Mouse (Mus musculus) adrenal gland, postnatal 14 days (tissue): ENCODE results near the gene Zfp628. TPM values are rescaled to one million over a fixed set of nuclear protein-coding genes. Genes with fewer than 3 reads are reported as not detected.
"Not testable (repeated sequence)": the region's sequence is repeated elsewhere in the genome, so short reads cannot be mapped to it uniquely, and the experiment has no call there.

Experiments used
- DNase-seq: peaks from one replicate; pipeline ENCODE4 v3.0.0; 2021; ENCODE audit warnings: mixed read lengths
- long read RNA-seq, 2 experiments: library from polyadenylated mRNA; stranded (forward); transcript quantifications; one replicate each; pipeline ENCODE4 v2.0.0; 2021
- total RNA-seq: library from RNA; stranded (reverse); gene quantifications from 2 replicates; pipeline ENCODE4 v1.2.3, GENCODE M21; 2021

The Zfp628 gene
- total RNA-seq, result 13.7 and 16.2 TPM in 2 replicates
- long read RNA-seq, experiment 1, partial matches to known transcripts, result 0 of 6 reads
- long read RNA-seq, experiment 1, other reads (novel, unspliced or antisense), result 5 of 6 reads
- long read RNA-seq, experiment 2, partial matches to known transcripts, result 0 of 5 reads
- long read RNA-seq, experiment 2, other reads (novel, unspliced or antisense), result 4 of 5 reads

DNA sequence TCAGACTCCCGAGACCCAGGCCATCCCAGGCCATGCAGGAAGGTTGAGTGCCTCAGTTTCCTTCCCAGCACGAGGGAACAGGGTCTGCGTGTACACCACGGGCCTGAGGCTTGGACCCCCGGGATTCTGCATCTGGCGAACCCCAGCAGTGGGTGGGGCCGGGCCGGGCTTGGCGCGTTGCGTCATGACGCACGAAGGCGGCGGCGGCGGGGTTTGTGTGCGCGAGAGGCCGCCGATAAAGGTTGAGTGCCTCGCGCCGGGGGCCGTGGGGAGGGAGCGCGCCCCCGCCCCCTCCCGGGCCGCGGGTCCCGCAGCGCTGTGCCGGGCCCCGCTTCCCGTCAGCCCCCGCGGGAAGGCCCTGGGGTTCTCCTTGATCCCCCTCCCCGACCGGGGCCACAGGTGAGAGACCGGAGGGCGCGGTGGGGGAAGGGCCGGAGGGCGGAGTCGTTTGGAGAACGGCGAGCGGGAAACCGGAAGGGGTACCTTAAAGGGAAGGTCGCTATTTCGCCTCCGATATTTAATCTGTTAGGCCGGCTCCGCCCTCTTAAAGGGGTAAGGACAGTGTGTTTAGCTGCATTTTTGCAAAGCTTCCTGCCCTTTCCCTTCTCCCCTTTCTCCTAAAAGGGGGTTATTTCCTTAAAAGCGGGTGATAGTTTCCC is at the start of gene Zfp628:
Gene Zfp628, plus strand, starts transcription at position 211 of the 659 bp plus-strand sequence.
- peak; percentile 96 for DNase-seq

GRCm38 (mm10) chr7:4865579-4866493 is 49.2 kb upstream of the Zfp628 start:
- DNase-seq, result peak; percentile 97

DNA sequence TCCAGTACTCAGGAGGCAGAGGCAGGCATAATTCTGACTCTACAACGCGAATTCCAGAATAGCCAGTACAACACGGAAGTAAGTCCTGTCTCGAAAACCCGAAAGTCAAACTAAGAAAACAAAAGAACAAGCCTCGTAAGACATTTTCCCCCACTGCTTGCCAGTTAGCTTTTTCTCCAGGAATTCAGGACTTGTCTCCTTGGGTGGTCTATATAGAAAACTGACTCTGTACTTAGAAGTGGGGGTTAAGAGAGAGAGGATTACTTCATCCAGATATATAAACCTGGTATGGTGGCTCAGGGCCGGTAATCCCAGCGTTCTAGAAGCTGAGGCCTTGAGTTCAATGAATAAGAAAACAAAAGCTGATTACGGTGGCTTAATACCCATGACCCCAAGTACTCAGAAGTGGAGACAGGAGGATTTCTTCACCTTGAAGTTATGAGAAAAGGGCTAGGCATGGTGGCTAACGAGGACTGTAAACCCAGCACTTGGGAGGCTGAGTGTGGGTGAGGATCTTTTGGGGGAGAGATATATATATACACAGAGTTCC is 48.3 kb upstream of the Zfp628 start:
- no peak for DNase-seq

GRCm38 (mm10) chr7:4870133-4870532 is 44.9 kb upstream of the Zfp628 start, which contains the start of gene Isoc2b:
Gene Isoc2b, minus strand, starts transcription at chr7:4870258.
- no peak for DNase-seq

DNA sequence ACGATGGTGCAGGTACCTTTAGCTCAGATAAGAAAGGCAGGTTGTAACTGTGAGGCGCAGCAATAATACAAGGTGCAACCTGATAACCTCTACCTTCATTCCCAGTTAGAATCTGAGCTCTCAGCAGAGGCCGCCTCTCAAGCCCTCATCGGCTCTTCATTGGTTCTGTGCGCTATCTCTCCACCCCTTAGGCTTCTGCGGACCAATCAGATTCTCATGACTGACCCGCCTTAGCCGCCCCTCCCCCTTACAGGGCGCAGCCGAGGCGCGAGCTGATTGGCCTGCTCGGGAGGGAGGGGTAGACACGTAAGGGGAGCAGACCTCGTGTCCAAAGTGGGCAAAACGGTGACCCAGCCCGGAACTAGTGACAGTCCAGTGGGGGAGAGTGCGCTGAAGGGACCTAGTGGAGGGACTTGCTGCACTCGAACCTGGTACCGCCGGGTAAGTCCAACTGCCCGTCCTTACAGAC is 38.2 kb upstream of the Zfp628 start, which contains the start of gene Isoc2a:
Gene Isoc2a, plus strand, starts transcription at position 401 of the 469 bp plus-strand sequence.
- peak; percentile 96 for DNase-seq

GRCm38 (mm10) chr7:4877226-4877625 is 37.8 kb upstream of the Zfp628 start:
- DNase-seq, result no peak

DNA sequence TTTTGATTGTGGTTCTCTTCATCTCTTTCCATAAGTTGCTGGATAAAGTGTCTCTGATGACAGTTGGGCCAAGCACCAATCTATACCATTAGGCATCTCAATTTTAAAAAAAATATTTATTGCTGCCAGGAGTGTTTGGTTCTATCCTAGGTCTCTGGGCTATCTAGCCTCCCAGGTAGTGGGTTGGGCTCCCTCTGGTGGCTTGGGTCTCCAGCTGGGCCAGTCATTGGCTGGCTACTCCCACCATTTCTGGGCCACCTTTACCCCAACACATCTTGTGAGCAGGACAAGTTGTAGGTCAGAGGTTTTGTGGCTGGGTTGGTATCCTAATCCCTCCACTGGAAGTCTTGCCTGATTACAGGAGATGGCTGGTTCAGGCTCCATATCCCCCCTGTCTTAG is 36.8 kb upstream of the Zfp628 start:
- peak; percentile 40 for DNase-seq

DNA sequence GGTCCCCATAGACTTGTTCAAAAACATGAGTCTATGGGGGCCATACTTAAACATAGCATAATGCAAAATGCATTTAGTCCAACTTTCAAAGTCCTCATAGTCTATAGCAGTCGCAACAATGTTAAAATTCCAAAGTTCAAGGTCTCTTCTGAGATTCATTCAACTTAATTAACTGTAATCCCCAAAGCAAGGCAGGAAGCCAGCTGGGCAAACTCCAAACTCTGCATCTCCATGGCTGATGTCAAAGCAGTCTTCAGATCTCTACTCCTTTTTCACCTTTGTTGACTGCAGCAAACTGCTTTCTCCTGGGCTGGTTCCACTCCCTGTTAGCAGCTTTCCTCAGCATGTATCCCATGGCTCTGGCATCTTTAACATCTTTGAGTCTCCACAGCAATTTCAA is 36.0 kb upstream of the Zfp628 start:
- not testable (repeated sequence) for DNase-seq

DNA sequence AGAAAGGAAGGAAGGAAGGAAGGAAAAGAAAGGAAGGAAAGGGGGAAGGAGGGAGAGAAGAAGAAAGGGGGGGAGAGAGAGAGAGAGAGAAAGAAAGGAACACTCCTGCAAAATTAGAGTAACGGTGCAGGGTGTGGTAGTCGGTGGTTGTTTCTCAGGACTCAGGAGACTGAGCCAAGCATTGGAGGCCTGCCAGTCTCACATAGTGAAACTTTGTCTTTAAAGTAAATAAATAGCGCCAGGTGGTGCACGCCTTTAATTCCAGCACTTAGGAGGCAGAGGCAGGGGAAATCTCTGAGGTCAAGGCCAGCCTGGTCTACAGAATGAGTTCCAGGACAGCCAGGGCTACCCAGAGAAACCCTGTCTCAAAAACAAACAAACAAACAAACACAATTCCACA is 28.3 kb upstream of the Zfp628 start:
- no peak for DNase-seq

GRCm38 (mm10) chr7:4895186-4895585 is 19.8 kb upstream of the Zfp628 start:
- no peak for DNase-seq

DNA sequence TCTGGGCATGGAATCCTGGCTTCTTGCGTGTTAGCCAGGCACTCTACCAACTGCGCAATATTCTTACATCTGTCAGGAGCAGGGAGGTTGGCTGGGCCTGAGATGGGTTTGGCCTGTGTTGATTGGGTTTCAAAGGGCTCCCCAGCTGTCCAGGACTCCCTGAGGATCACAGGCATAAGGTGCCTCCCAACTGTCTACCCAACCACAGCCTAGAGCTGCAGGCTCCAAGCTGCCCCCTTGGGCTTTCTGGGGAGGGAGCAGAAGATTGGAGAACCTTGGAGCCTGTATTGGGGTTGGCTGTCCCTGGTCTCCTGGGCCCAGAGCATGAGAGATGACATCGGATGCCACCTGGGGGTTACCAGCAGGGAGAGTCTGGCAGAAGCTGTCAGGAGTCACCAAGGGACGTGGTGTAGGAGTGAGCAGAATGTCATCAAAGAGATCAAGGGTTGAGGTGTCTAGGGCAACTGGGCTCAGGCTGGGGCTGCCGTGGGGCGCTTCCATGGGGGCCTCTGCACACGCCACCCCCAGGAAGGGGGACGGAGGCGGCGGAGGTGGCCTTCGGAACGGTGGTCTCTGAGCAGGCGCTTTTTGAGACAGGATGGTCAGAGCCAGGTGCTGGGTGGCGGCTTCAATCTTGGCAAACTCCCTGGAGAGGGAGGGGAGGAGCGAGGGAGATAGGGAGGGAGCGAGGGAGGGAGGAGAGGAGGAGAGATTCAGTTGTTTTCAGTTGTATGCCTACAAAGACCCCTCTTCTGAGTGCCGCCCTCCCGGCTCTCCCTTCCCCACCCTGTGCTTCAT is 16.0 kb upstream of the Zfp628 start:
- peak; percentile 56 for DNase-seq

- DNase-seq, result peak; percentile 58
These were observed 15.1 kb upstream of the Zfp628 start for GRCm38 (mm10) chr7:4899649-4900522.

DNA sequence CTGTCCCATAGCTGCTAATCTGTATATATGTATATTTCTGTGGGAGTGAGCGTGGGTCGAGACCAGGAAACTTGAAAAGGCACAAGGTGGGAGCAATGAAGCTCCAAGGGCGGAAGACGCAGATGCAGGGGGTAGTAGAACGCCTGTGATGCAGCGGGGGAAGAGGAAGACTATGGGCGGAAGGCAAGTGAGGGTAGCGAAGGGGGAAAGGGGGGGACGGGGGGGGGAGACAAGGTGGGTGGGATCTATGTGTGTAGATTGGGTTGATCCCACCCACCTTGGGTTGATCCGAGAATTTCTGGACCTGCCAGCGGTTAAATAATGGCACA is 14.5 kb upstream of the Zfp628 start:
- no peak for DNase-seq

DNA sequence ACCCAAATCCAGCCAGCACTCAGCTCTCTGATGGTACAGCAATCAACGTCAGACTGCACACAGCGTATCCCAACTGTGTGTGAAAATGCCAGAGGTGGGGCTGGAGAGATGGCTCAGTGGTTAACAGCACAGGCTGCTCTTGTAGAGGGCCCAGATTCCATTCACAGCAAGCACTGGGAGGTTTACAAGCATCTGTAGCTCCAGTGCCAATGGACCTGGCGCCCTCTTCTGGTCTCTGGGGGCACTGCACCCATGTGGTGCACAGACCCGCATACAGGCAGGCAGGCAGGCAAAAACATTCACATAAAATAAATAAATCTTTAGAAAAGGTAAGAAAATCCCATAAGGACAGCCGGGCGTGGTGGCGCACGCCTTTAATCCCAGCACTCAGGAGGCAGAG is 13.8 kb upstream of the Zfp628 start:
- DNase-seq, result peak; percentile 70

DNA sequence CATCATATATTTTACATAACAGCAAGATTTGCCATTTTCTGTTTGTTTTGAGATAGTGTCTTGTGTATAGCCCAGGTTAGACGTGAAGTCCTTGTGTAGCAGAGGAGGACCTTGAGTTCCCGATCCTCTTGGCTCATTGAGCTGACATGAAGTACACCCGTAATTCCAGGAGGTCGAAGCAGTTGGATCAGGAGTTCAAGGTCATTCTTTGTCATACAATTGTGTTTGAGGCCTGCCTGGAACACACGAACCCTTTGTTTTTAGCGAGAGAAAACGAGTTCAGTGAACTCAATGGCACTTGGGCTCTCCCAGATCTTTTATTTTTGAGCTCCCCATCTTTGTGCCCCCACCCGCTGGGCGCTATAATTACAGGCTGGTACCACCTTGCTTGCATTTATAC is 12.6 kb upstream of the Zfp628 start:
- DNase-seq, result no peak

GRCm38 (mm10) chr7:4906466-4906950 is 8.5 kb upstream of the Zfp628 start, which contains the start of gene Gm36210:
Gene Gm36210, minus strand, starts transcription at chr7:4906516.
- DNase-seq, result no peak

DNA sequence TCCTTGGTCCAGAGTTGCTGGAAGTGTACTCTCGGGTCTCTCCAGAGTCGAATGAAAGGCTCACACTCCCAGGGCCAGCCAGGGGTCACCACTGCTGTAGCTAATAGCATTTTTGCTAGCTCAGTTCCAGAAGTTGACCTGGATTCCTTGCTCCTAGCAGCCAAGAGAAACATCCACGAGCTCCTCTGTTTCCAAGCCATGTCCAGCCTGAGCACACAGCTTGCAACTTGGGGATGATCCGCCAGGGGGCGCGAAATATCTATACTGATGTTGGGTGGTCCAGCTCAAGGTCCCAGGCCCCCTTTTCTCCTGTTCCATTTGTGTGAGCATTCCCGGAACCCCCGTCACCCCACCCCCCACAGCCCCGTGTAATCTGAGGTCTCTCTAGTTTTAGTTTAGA is 3.5 kb upstream of the Zfp628 start:
- peak; percentile 70 for DNase-seq

GRCm38 (mm10) chr7:4912248-4912647 is 2.8 kb upstream of the Zfp628 start:
- no peak for DNase-seq

- no peak for DNase-seq
These were observed 826 bp downstream of the Zfp628 start for GRCm38 (mm10) chr7:4915669-4916416.

GRCm38 (mm10) chr7:4917494-4917893 is 2.5 kb downstream of the Zfp628 start:
- no peak for DNase-seq
